Mouse (Mus musculus): ENCODE measurements around the gene Adamts13.

Gene Adamts13

DNA sequence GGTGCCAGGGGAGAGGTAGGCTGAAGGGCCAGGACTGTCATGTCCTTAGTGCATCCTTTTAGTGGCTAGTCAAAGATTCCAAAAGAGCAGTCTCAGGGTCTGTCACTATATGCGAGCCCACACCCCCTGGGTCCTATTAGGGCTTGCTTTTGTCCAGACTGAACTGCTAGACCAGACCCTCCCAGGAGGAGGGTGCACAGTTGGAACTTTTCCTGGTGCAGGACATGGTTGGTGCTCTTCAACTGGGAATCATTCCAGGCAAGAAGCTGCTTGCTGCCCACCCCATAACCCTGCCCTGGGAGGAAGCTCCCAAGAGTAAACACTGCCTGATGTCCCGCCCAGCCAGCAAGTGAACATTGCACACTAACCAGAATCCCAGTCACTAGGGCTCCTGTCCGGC lies at the start of gene Adamts13:
TSS of gene Adamts13 (plus strand) at position 301 of the 400 bp plus-strand sequence.
- DNase-seq (ENCODE audit: low read depth, low spot score): no peak

DNA sequence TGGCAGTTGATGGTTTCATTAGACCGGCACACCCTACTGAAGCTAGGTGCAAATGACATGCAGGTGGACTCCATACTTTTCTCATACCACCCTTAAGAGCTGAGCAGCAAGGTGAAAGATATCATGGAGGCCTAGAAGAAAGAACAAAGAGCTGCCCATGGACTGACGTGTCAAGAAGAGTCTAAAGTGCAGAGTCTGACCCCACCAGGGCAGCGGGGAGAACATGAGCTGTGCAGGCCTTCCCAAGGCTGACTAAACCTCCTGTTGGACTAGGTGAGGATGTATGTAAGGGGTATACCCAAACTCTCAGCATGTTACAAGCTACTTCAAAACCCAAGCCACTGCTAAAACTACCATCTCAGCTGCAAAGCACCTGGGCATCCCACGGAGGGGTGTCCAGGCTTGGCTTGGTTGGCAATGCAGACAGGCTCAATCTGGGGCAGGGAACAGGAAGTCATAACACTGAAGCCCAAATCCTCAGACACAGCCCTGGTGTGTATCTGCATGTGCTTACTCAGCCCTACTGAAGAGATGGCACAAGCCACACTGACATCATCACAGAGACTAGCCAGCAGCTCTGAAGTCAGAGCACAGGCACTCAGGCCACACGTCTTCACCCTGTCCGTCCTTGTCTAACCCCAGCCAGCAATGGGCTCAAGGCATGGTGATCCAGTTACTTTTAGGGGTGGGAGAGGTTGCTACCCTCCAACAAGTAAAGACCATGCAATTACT lies 45.3 kb upstream of the Adamts13 start:
- no peak for DNase-seq (ENCODE audit: low read depth, low spot score)

DNA sequence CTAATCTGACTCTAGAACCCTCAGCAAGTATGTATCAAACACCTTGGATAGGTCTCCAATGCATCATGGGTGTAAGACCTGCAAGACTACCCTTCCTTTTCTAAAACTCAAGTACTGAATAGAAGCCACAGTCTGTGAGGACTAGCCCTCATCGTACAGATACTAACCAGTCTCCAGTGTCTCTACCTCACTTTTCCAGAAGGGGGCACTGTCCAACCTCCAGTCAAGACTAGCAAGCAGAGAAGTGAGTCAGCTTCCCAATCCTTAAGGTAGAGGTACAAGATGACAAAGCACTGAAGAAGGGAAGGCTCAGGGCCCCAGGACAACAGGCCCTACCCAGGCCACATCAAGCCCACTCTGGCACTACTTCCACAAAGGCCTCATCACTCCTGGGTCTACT lies 42.8 kb upstream of the Adamts13 start:
- DNase-seq (ENCODE audit: low read depth, low spot score): peak; percentile 67

DNA sequence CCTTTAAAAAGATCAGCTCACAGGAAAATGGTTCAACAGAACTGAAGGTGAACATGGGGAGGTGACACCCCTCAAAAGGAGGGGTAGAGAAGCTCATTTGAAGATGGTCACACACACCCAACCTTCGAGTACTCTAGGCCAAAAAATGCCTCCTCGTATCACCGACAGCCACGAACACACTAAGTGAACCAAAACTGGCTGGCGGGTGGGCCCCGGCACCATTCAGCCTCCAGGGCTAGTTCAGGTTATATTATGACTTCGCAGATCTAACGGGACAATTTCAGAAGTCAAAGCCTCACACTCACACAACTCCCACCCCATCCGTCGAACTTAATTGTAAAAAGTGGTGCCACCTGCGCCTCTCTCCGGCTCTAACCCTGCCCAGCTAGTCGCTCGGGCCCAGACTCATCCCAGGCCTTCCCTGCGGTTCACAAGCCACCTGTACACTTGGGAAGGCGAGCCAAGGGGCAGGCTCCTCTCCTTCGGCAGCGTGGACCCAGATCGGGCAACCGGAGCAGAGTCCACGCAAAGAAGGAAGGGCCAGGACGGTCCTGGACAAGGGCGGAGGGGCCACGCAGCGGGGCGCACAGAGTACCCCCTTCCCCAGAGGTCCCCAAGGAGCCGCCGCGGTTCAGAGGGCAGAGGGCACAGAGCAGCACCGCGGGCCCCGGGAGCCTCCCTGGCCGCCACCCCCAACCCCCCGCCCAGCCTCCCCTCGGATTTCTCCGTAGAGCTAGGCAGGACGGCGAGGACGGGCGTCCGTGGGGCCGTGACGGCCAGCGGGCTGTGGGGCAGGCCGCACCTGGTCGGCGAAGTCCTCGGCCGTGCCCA lies 40.5 kb upstream of the Adamts13 start:
- no peak for DNase-seq (ENCODE audit: low read depth, low spot score)

DNA sequence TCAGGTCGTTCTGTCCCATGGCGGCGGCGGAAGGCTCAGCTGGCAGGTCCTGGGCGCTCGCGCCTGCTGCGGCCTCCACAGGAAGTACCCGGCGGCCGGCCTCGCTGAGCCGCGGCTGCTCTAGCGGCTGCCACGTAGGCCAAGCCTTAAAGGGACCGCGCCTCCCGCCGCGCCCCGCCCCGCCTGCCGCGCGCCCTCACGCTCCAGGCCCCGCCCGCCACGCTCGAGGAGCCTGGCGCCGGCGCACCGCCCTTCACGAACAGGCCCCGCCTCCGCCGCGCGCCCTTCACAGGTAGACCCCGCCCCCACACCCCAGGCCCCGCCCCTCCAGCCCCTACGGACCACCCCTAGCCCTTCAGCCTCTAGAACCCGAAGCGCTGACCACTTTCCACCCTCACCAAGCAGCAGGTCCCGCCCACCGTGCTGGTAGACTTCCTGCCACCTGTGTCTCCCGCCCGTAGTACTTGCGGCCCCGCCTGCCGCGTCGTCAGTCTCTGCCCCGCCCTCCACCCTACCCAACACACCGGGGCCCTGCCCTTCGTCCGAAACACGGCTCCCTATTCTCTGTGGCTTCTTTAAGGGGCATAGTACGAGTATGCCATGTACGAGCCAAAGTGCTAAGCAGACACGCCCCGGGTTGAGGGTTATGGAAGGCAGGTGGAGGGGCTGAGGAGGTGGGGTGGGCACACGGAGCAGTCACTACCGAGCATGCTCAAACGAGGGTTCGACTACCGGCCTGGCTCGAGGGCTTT lies 39.7 kb upstream of the Adamts13 start, which contains the start of the genes Surf4 and Stkld1:
TSS of gene Surf4 (minus strand) at position 625 of the 752 bp plus-strand sequence.
TSS of gene Stkld1 (plus strand) at position 744 of the 752 bp plus-strand sequence.
- peak; percentile 75 for DNase-seq (ENCODE audit: low read depth, low spot score)

DNA sequence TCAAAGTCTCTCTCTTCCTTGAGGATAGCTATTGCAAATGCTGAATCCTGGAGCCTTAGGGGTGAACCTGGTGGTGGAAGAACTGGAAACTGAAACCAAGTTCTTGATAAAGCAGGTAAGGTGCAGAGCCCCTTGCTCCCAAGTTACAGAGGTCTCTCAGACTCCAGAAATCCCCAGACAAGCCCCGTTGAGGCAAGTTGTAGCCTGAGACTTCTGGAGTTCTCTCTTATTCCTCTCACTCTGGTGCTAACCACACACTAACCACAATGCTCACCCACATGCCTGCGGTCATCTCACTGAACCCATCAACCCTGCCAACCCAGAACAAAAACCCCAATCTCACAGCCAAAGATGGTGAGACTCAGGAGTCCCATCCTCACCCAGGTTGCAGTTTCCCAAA lies 37.9 kb upstream of the Adamts13 start:
- DNase-seq (ENCODE audit: low read depth, low spot score): no peak

DNA sequence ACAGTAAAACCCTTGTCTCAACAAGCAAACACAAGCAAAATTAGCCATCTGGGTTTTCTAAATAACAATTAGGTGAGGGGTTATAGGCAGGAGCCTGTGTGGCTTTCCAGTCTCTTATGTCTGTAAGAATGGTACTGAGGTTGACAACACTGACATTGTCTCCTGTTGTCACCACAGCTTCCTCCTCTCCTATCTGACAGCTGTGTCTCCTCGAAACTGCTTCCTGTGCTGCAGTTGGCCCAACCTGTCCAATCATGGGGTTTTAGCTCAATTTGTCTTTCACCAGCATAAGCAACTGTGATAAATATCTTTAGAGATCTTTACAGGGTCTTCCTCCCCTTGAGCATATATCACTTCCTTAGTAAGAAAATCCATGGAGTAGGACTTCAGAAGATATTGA lies 36.8 kb upstream of the Adamts13 start:
- DNase-seq (ENCODE audit: low read depth, low spot score): no peak

DNA sequence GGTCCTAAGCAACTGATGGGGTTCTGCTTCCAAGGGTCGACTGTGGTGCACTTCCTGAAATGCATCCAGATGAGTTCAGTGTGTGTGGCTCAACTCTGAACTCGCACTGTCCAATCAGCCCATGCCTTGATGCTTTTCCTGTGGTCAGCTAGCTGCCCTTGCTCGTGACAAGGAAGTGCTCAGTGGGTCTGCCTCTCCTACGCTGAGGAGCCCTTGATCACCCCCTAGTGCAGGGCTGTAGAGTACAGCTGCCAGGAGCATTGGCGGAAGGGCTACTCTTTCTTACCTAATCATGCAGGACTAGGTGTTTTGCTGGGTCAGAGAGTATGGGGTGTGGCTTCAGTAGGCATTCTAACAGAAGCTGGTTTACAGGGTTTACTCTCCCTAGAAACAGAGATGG lies 31.7 kb upstream of the Adamts13 start:
- no peak for DNase-seq (ENCODE audit: low read depth, low spot score)

DNA sequence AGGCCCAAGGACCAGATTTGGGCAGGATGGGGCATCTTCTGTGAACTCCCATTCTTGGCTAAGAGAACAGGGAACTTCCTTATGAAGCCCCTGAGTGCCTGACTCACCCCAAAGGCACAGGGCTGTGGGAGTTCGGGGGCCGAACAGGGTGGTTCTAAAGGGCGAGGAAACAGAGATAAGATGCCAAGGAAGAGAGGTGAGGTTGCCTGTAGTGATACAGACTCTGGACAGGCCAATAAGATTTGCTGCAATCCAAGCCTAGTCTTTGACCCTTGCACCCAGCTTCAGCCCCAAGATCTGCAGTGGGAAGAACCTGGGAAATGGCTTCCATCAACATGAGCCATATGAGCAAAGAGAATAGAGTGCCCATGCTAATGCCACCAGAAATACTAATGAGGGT lies 30.0 kb upstream of the Adamts13 start:
- DNase-seq (ENCODE audit: low read depth, low spot score): no peak

DNA sequence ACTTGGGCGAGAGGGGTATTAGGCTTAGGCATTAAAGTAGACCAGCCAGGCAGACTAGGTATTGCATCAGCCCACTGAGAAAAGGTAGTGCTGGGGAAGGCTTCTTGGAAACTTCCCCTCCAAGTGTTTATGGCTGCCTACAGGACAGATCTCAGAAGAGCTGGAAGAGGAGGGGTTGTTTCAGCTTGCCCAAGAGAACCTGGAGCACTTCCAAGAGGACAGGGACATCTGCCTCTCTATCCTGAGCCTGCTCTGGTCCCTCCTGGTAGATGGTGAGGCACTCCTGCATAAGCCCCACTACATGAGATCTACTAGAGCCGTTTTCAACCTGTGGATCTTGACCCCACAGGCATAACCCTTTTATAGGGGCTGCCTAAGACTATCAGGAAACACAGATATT lies 22.8 kb upstream of the Adamts13 start:
- no peak for DNase-seq (ENCODE audit: low read depth, low spot score)

DNA sequence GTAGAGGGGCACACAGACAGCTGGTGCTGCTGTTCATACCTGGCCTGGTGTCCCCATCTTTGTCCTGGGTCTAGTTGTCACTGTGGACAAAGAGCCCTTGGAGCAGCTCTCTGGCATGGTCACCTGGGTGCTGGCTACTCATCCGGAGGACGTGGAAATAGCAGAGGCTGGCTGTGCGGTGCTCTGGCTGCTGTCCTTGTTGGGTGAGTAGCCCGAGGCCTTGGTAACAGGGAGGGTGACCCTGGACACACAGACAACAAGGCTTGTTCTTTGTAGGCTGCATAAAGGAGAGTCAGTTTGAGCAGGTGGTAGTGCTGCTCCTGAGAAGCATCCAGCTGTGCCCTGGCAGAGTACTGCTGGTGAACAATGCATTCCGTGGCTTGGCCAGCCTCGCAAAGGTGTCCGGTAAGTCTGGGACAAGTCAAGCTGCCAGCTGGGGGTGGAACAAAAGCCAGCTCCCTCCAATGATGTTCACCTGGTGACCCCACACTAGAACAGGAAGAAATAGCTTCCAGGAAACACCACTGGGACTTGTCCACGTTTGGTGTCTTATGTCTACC lies 21.8 kb upstream of the Adamts13 start:
- DNase-seq (ENCODE audit: low read depth, low spot score): no peak

DNA sequence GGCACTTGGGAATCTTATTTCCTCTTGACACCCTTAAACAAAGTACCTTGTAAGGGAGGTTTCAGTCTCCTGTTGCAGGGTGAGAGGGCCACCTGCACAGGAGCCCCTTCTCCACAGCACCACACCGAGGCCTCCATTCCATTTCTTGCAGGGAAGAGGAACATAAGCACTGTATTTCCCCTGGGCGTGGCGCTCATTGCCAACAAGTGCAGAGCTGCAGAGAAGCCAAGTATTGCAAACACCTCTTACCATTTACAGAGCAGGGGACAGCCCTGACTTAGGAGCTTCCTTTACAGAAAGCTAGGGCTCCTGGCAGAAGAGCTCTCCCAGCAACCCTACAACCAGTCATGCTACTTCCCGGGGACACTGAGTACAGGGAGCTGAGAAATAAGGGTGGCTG lies 21.0 kb upstream of the Adamts13 start:
- no peak for DNase-seq (ENCODE audit: low read depth, low spot score)

DNA sequence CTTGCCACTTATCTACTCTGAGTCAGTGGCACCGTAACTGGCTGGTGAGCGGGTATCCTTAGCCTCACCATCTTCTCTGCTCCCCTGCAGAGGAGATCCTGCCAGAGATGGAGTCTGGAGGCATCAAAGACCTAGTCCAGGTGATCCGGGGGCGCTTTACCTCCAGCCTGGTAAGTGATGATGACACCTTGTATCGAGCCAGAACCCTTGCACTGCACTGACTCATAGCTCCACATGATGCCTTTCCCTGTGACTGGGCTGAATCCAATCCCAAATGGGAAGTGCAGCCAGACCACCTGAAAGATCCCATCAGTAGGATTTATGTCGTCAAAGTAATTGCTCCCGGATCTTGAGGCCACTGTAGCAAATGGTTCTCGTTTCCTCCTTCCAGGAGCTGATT lies 20.4 kb upstream of the Adamts13 start:
- DNase-seq (ENCODE audit: low read depth, low spot score): no peak

DNA sequence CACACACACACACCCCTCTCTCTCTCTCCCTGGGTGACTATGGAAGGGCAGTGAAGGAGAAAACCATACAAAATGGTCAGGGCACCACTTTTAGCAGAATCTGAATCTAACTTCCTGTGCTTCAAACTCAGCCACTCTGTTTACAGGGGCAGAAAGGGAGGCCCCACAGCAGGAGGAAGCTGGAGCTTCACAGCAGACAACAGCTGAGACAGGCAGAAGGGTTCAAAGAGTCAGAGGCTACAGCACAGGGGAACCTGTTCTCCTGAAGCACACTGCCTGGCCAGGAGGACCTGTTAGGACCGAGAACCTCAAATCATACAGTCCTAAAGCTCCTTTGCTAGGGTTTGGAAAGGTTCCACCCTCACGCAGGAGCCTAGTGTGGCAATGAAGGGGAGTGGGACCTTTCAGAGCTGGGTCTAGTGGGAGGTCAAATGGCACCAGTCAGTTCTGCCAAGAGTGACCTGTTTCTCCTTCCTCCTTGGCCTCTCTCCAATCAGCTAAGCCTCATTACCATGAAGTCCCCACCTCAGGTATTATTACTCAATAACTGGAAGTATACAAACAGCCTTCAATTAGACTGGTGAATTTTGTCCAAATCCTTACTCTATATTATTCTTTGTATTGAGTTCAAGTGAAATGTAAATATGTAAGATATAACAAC lies 18.4 kb upstream of the Adamts13 start:
- no peak for DNase-seq (ENCODE audit: low read depth, low spot score)

DNA sequence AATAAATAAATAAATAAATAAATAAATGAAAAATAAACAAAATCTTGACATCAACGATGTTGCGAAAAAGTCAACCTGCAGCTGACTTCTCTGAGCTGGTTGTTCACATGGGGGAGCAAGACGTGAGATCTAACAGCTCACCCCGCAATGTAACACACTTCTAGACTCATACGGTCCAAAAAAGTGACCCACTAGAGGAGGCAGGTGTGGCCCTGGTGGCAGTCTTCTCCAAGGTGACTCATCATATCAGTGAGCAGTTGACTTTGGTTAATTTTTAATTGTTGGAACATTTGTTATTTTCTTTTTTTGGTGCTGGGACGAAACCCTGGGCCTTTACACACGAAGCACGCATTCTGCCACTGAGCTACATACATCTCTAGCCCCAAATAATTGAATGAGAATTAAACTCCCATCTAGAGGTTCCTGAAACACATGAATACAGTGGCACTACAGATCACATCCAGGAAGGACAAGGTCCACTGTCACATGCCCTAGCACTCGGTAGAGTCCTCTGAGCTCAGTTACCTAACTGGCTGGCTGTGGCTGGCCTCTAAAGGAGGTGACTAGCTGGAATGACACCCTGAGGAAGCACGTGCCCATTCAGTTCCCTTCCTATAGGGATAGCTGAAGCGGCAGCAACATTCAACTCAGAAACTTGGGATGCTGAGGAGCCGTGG lies 16.3 kb upstream of the Adamts13 start:
- DNase-seq (ENCODE audit: low read depth, low spot score): no peak

DNA sequence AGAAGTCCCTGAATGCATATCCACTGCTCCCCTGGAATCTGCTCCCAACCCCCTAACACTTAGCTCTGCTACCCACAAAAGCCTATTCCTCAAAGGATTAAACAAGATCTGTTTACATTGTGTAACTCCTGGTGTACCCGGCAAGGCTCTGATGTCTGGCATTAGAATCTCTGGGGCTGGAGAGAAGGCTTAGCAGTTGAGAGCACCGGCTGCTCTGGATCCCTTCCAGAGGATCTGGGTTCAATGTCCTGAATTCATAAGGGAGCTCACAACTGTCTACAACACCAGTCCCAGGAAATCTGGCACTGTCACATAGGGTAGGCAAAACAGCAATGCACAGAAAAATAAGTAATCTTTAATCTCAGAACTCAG lies 15.7 kb upstream of the Adamts13 start:
- DNase-seq (ENCODE audit: low read depth, low spot score): no peak

DNA sequence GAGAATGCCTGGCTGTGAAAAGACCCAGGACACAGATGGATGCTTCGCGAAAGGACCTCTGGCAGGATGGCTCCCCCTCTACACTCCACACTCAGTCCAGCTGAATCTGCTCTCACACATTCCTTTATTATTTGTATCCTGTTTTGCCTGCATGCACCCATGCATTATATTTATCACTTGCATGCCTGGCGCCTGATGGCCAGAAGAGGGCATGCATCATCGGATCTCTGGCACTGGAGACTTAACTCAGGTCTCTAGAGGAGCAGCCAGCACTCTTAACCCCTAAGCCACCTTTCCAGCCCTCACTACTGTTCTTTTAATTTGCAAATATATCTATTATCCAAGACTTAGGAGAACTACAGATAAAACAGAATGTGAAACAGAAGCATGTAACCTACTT lies 12.5 kb upstream of the Adamts13 start:
- DNase-seq (ENCODE audit: low read depth, low spot score): no peak

DNA sequence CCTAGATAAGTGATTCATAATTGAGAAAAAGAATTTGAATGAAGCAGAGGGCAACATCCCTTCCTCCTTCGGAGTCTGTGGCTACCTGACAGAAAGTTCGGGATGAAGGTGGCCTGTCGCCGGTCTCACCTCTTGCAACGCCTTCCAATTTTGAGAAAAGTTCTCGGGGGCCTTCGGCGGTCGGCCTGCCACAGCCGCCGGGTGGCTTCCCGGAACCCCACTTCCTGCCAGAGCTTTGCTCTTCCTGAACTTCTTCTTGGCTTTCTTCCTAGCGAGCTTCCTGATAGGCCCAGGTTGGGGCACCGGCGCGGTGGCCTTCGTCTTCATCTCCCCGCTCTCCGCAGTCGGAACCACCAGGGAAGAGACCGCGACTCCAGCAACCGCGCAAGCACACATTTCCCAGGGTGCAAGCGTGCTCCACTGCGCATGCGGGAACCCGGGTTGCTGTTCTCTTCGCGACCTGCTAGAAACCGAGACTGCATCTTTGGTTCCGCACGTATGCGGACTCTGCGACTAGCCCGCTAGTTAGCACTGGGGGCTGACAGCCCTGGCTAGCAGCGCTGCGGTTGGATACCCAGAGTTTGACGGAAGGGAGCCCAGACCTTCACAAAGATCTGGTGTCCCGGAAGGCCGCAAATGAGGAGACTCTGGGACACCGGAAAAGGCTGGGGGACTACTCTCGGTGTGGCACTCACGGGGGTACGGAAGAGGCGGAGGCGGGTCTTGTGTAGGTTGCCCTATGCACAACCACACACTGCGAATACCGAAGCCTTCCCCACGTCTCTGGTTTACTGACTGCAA lies 9.1 kb upstream of the Adamts13 start, which contains the start of gene Rexo4:
TSS of gene Rexo4 (minus strand) at position 464 of the 801 bp plus-strand sequence.
- DNase-seq (ENCODE audit: low read depth, low spot score): peak; percentile 98

DNA sequence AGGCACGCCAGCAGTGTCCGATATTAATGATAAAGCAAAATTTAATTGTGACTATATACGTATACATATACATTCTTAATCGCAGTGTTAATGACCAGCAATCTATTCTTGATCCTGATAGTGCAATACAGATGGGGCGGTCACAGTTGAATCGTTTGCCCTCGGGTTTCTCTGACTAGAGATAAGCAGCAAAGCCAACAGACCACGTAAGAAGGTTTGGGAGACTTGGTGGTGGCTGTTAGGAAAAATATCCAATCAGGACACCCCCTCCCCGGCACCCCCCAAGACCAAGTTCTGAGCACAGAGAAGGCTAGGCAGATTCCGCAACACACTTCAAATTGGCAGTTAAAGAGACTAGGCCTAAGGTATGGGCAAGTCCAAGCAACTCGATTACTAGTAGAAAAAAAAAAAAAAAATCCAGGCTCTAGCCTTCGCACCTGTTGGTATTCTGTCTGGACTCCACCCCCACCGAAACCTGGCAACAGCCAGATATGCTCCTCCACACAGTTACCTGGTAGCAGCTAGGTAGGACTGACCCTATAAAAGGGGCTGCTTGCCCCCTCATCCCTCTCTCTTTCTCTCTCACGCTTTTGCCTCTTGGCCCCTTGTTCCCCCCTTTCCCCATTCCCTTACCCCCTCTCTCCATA lies 8.4 kb upstream of the Adamts13 start:
- no peak for DNase-seq (ENCODE audit: low read depth, low spot score)
